Mouse (Mus musculus) B cell, adult (primary cell): ENCODE data around the gene Dio3. TPM values are rescaled to one million over a fixed set of nuclear protein-coding genes. Genes with fewer than 3 reads are reported as not detected.

Source experiments
- total RNA-seq: library from RNA; stranded (reverse); gene quantifications from 4 replicates; pipeline ENCODE4 v1.2.4, GENCODE M21; 2023; ENCODE audit not compliant: inconsistent age

The Dio3 gene
- not detected in 4 replicates for total RNA-seq

DNA sequence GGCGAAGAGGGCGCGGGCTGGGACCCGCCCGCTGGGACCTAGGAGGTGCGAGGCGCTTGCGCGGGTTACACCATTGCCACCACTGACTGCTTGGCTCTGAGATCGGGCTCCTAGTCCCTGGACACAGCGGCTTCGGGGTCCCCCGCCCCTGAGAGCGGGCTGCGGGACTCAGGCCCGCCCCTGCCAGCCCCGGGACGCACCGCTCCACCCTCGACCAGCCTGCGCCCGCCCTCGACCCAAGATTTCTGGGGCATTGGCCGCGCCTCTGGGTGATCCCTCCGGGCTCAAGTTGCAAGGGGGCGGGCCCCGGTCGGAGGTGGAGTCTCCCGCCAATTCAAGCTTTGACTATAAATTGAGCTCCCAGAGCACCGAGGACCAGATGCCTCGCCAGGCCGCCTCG lies at the start of gene Dio3:
Gene Dio3, plus strand, starts transcription at position 216 of the 400 bp plus-strand sequence.

Other genes with a start within 250 kb of the Dio3 start
- 89.6 to 98.3 TPM (median 91.6 TPM) in 4 replicates for gene Ppp2r5c, start 168.1 kb downstream of the Dio3 start, total RNA-seq